Mouse (Mus musculus) embryonic facial prominence, embryonic 11.5 days (tissue): Measurements from ENCODE around the gene Rpl6. TPM values are rescaled to one million over a fixed set of nuclear protein-coding genes. Genes with fewer than 3 reads are reported as not detected.

ENCODE experiments used
- ATAC-seq: fragments of 200-750 bp; cut with Nextera tagmentation; replicated peaks from 2 replicates; pipeline ENCODE4 v1.8.0; 2017; ENCODE audit warnings: low read depth; ENCODE audit not compliant: insufficient number of reproducible peaks, low FRiP score, low TSS enrichment
- DNase-seq: peaks from one replicate; pipeline ENCODE4 v3.0.0-alpha.2; 2015; ENCODE audit warnings: low spot score
- H3K27ac ChIP-seq: fragments of 300-500 bp; sonication (generic); replicated peaks from 2 replicates; pipeline ENCODE4 v1.5.1; 2014; ENCODE audit warnings: mild to moderate bottlenecking, low read depth, low read length, control low read depth
- H3K27me3 ChIP-seq: fragments of 300-500 bp; sonication (generic); 2 replicates; pipeline ENCODE4 v1.6.1; 2014; ENCODE audit warnings: mild to moderate bottlenecking, low read length, moderate library complexity, mixed read lengths; ENCODE audit not compliant: control insufficient read depth, insufficient read depth
- H3K36me3 ChIP-seq: fragments of 300-500 bp; sonication (generic); replicated peaks from 2 replicates; pipeline ENCODE4 v1.6.1; 2014; ENCODE audit warnings: low read depth, mild to moderate bottlenecking, low read length, moderate library complexity, mixed read lengths; ENCODE audit not compliant: control insufficient read depth, insufficient read depth
- H3K4me1 ChIP-seq: fragments of 300-500 bp; sonication (generic); 2 replicates; pipeline ENCODE4 v1.6.1; 2014; ENCODE audit warnings: low read length, mixed read lengths; ENCODE audit not compliant: control insufficient read depth, insufficient read depth
- H3K4me2 ChIP-seq: fragments of 300-500 bp; sonication (generic); 2 replicates; pipeline ENCODE4 v1.6.1; 2014; ENCODE audit warnings: low read depth, mild to moderate bottlenecking, control low read depth, low read length, moderate library complexity
- H3K4me3 ChIP-seq: fragments of 300-500 bp; sonication (generic); 2 replicates; pipeline ENCODE4 v1.5.1; 2014; ENCODE audit warnings: low read depth, low read length, control low read depth
- H3K9ac ChIP-seq: fragments of 300-500 bp; sonication (generic); replicated peaks from 2 replicates; pipeline ENCODE4 v1.6.1; 2014; ENCODE audit warnings: mild to moderate bottlenecking, control low read depth, low read length
- H3K9me3 ChIP-seq: fragments of 300-500 bp; sonication (generic); replicated peaks from 2 replicates; pipeline ENCODE4 v1.6.1; 2016; ENCODE audit warnings: mild to moderate bottlenecking, low read length, inconsistent platforms, mixed read lengths; ENCODE audit not compliant: control insufficient read depth
- WGBS: fragments of 180-500 bp; shearing (Covaris S2); extraction: QIAGEN DNeasy Blood & Tissue Kit; methylation state at CpG from one replicate; pipeline ENCODE4 v1.1.7; 2014; 5-methylcytosine and 5-hydroxymethylcytosine counted together
- polyA plus RNA-seq: library from polyadenylated mRNA; unstranded; fragments of >200 nt; fragmentation: Nextera tagmentation; extraction: Ambion mirVana; gene quantifications from 2 replicates; pipeline ENCODE4 v1.2.1, GENCODE M21; 2014

Gene Rpl6
- 776 and 796 TPM in 2 replicates for polyA plus RNA-seq

GRCm38 (mm10) chr5:121204132-121205089, at the start of gene Rpl6:
Gene Rpl6, plus strand, starts transcription at chr5:121204481.
- H3K27me3 ChIP-seq, result no peaks in the 10 kb centered on the region
- under 1% methylated on average over 52 of the region's 52 CpGs for WGBS
- DNase-seq (peak; percentile 95), ATAC-seq (peak; percentile 86)
- H3K4me1 ChIP-seq, result peaks cover 4% of the 10 kb centered on the region
- H3K36me3 ChIP-seq, result peaks cover 20% of the 10 kb centered on the region
- H3K9me3 ChIP-seq, result no peaks in the 10 kb centered on the region
- H3K9ac ChIP-seq, result peak within 1 kb of the TSS; percentile 98
- H3K4me3 ChIP-seq, result peak within 1 kb of the TSS; percentile 96
- H3K27ac ChIP-seq, result peak within 1 kb of the TSS; percentile 11
- H3K4me2 ChIP-seq, result peak within 1 kb of the TSS; percentile 69

DNA sequence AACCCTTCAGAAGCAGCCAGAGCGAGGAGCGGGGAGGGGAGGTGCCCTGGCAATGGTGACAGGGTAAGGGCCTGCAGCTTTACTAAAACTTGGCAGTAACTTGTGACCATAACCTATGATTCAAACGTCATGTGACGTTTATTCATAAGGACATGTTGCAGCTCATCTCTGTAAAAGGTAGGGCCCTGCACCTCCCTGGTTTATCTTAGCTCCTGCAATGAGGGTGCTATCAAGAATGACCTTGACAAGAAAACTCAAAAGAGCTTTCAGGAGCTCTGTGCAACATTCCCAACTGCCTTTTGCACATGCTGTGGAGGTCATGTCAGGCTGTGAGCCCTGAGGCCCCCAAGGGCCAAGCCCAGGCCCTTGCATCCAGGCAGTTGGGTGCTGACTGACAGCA, 48.2 kb upstream of the Rpl6 start:
- WGBS, result 97% methylated on average over 4 of the region's 4 CpGs
- no peak for ATAC-seq

DNA sequence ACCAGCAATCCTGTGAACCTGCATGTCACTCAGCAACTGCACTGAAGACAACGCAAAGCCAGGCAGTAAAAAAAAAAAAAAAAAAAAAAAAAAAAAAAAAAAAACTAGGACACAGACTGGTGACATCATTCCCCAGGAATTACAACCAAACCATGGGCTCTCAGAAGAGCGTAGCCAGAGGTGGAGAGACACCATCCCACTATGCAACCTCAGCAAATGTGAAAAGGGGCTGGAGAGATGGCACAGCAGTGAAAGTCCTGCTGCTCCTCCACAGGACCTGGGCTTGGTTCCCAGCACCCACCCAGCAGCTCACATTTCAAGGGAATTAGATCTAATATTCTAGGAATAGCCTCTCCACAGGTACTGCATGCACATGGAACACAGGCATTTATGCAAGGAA, 47.3 kb upstream of the Rpl6 start:
- ATAC-seq (no peak), DNase-seq (no peak)
- H3K27me3 ChIP-seq, result no peaks in the 10 kb centered on the region
- no peaks in the 10 kb centered on the region for H3K9me3 ChIP-seq
- H3K9ac ChIP-seq, result no peak overlapping the region
- H3K4me1 ChIP-seq, result no peaks in the 10 kb centered on the region
- no peak overlapping the region for H3K4me2 ChIP-seq
- H3K27ac ChIP-seq, result no peak overlapping the region
- H3K4me3 ChIP-seq, result no peak overlapping the region
- 81% methylated on average over 2 of the region's 2 CpGs for WGBS
- H3K36me3 ChIP-seq, result peaks cover 2% of the 10 kb centered on the region

More for the DNA sequence above, 48.2 kb upstream of the Rpl6 start:
- Histone ChIP-seq H3K9ac (no peak overlapping the region), H3K4me1 (no peaks in the 10 kb centered on the region), H3K36me3 (peaks cover 2% of the 10 kb centered on the region), H3K9me3 (no peaks in the 10 kb centered on the region), H3K4me3 (no peak overlapping the region), H3K4me2 (no peak overlapping the region), H3K27me3 (no peaks in the 10 kb centered on the region), H3K27ac (no peak overlapping the region)
- no peak for DNase-seq

DNA sequence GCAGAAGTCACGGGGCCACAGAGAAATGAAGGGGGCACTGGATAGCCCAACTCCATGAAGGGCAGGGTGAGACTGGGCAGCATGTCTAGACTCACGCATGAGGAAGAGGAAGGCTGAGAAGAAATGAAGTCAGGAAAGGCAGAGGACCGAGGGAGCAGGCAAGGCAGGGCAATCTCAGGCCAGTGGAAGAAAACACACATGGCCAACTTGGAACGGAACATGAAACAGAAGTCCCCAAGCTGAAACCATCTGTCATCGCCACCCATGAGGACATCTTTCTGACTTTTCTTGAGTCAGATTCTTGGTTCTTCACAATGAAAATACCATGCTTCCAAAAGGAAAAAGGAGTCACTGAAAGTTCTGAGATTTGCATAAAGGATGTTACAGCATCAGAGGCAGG, 46.8 kb upstream of the Rpl6 start:
- Histone ChIP-seq H3K36me3 (peaks cover 2% of the 10 kb centered on the region), H3K27me3 (no peaks in the 10 kb centered on the region)
- 93% methylated on average over 5 of the region's 5 CpGs for WGBS

DNA sequence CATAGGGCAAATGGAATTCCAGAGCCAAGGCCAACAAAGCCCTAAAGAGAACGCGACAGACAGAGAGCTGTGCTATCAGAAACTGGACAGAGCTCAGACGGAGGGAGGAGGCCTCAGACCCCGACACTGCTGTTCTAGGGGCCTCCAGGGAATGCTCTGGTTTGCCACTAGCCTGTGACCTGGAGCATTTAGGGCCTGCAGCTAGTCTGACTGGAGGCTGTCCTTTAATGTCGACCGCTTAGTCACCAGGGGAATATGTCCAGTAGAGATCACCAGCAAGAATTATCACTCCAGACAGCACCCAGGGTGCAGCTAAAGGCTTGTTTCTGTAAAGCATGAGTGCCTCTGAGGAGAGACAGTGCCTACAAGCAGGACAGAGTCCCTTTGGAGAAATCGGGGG, 45.3 kb upstream of the Rpl6 start:
- Histone ChIP-seq H3K9me3 (no peaks in the 10 kb centered on the region), H3K36me3 (peaks cover 12% of the 10 kb centered on the region), H3K4me1 (no peaks in the 10 kb centered on the region), H3K27ac (no peak overlapping the region), H3K27me3 (no peaks in the 10 kb centered on the region), H3K4me3 (no peak overlapping the region), H3K4me2 (no peak overlapping the region), H3K9ac (no peak overlapping the region)
- ATAC-seq (no peak), DNase-seq (no peak)
- WGBS, result 85% methylated on average over 7 of the region's 7 CpGs

More for the DNA sequence above, 46.8 kb upstream of the Rpl6 start:
- H3K4me2 ChIP-seq, result no peak overlapping the region
- H3K27ac ChIP-seq, result no peak overlapping the region
- no peak for ATAC-seq
- H3K4me3 ChIP-seq, result no peak overlapping the region
- H3K4me1 ChIP-seq, result no peaks in the 10 kb centered on the region
- no peak for DNase-seq
- no peaks in the 10 kb centered on the region for H3K9me3 ChIP-seq
- no peak overlapping the region for H3K9ac ChIP-seq

- no peak for ATAC-seq
- peaks cover 16% of the 10 kb centered on the region for H3K36me3 ChIP-seq
- H3K27ac ChIP-seq, result no peak overlapping the region
- WGBS, result 83% methylated on average over 5 of the region's 5 CpGs
- H3K4me1 ChIP-seq, result no peaks in the 10 kb centered on the region
- no peak overlapping the region for H3K4me2 ChIP-seq
- DNase-seq, result no peak
- H3K9ac ChIP-seq, result no peak overlapping the region
- H3K27me3 ChIP-seq, result no peaks in the 10 kb centered on the region
- H3K9me3 ChIP-seq, result no peaks in the 10 kb centered on the region
- H3K4me3 ChIP-seq, result no peak overlapping the region
These were observed 42.0 kb upstream of the Rpl6 start for GRCm38 (mm10) chr5:121162285-121162684.

DNA sequence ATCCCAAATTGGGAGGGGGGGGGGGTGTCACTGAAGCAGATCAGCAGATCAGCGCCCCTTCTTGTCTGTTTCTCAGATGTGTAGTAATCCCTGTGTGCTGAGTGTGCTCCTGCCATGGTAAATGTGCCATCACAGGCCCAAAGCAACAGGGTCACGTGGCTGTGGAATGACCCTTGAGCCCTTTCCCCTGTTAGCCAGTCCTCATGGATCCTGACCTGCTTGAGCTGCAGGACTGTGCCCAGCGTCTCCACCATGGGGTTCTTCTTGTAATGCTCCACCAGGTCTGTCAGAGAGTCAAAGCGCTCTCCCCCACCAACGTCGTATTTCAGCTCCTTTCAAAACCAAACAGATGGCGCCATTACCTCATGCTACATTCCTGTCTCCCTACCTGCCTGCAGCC, 41.4 kb upstream of the Rpl6 start:
- Histone ChIP-seq H3K27ac (no peak overlapping the region), H3K9me3 (no peaks in the 10 kb centered on the region), H3K4me3 (no peak overlapping the region), H3K9ac (no peak overlapping the region), H3K36me3 (peaks cover 16% of the 10 kb centered on the region), H3K4me1 (no peaks in the 10 kb centered on the region), H3K4me2 (no peak overlapping the region), H3K27me3 (no peaks in the 10 kb centered on the region)
- 85% methylated on average over 7 of the region's 7 CpGs for WGBS
- DNase-seq, result no peak
- ATAC-seq, result no peak

DNA sequence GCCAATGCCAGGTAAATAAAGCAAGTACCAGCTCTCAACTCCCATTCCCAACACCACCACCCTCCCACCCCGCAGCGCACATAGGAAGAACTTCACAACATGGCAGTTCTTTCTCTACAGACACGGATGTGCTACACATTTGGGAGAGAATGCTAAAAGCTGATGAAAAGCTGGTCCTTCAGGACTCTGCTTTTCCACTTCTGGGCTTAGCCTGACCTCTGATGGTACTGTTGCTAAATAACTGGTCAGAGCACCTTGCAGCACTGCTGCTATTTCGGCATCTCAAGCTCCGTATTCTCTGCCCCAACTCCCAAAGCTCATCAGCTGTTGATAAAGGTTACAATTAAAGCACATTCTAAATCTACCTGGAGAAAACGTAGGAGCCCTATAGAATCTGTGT, 37.4 kb upstream of the Rpl6 start:
- no peaks in the 10 kb centered on the region for H3K27me3 ChIP-seq
- H3K4me1 ChIP-seq, result no peaks in the 10 kb centered on the region
- WGBS, result 95% methylated on average over 6 of the region's 6 CpGs
- H3K4me3 ChIP-seq, result no peak overlapping the region
- no peak overlapping the region for H3K27ac ChIP-seq
- H3K9ac ChIP-seq, result no peak overlapping the region
- peaks cover 18% of the 10 kb centered on the region for H3K36me3 ChIP-seq
- no peak for ATAC-seq
- DNase-seq, result no peak
- no peak overlapping the region for H3K4me2 ChIP-seq
- no peaks in the 10 kb centered on the region for H3K9me3 ChIP-seq
